Comparison of ENCODE assay signal across 20 mouse cellular contexts in the genomic region with DNA sequence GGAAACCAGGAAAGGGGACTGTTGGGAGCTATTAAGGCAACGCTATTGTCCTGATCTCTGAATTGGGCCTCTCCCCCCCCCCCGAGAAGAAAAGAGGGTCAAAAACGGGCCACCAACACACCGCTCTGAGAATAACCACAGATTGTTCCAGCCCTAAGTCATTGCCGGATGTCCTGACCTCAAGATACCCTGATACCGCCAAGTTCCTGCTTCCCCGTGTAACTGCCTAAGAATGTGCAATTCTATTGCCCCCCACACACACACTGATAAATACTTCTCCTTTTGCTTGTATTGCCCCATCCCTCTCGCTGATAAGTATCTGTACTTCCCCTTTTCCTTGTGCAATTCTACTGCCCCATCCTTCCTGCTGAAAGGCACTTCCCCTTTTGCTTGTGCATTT. TPM values are rescaled to one million over a fixed set of nuclear protein-coding genes. Genes with fewer than 3 reads are reported as not detected.
DNase-seq lines count a peak whose midpoint lies in the region; TF ChIP-seq lines count a peak whose summit lies in the region.
"Not testable (repeated sequence)": the region's sequence is repeated elsewhere in the genome, so short reads cannot be mapped to it uniquely, and the experiment has no call there.
"Had no signal": no experiment of that assay in that cellular context is flagged by ENCODE, and none has a peak within 500 bp of the region (broad histone marks: within the 10 kb centered on the region; RNA-seq: fewer than 3 reads in every experiment).

No protein-coding gene starts in this region.

- not testable (repeated sequence) for TF ChIP-seq RAD21 in MEL (IDR thresholded peaks at IDR 0.05; ENCODE audit: low read depth, low read length)

- TF ChIP-seq POLR2A in MEL (IDR thresholded peaks at IDR 0.05; ENCODE audit: control insufficient read depth in 1 of 2, insufficient read depth in 1 of 2, low read depth in 1 of 2, low read length in 2 of 2, poor library complexity in 1 of 2) = not testable (repeated sequence)

- not testable (repeated sequence) for H3K9me3 ChIP-seq in MEL (replicated peaks; ENCODE audit: insufficient read depth, low read length)

- not testable (repeated sequence) for TF ChIP-seq CTCF in MEL (IDR thresholded peaks at IDR 0.05 in 2 of 3, conservative IDR thresholded peaks at IDR 0.05 in 1 of 3; ENCODE audit: control insufficient read depth in 1 of 3, insufficient read depth in 1 of 3, low read depth in 2 of 3, low read length in 3 of 3, poor library complexity in 1 of 3, severe bottlenecking in 1 of 3)

- not testable (repeated sequence) for H3K27me3 ChIP-seq in MEL (ENCODE audit: control insufficient read depth in 1 of 2, insufficient read depth in 2 of 2, low read length in 2 of 2)

- H3K9ac ChIP-seq in MEL (ENCODE audit: control insufficient read depth, low read depth, low read length, poor library complexity, severe bottlenecking) = not testable (repeated sequence)

- TF ChIP-seq EP300 in MEL (IDR thresholded peaks at IDR 0.05; ENCODE audit: low read depth in 1 of 2, low read length in 2 of 2) = peak; percentile 51 to 78

- H3K36me3 ChIP-seq in MEL (ENCODE audit: control insufficient read depth in 1 of 2, insufficient read depth in 2 of 2, low read length in 2 of 2) = peaks cover 0 to 14% of the 10 kb centered on the region in 2 experiments; a peak in 2 of 4 replicates

- not testable (repeated sequence) for H3K4me3 ChIP-seq in MEL (ENCODE audit: control insufficient read depth in 1 of 2, insufficient read depth in 1 of 2, low read depth in 2 of 2, low read length in 2 of 2)

- DNase-seq in 416B (ENCODE audit: low read depth) (peak; percentile 33), MEL (ENCODE audit: low read depth, low spot score) (peak; percentile 71), MEL-GATA-1-ER (ENCODE audit: extremely low read depth, low read depth) (peak; percentile 57)

- H3K79me2 ChIP-seq in MEL (ENCODE audit: control insufficient read depth, insufficient read depth, low read length, poor library complexity) = not testable (repeated sequence)

- peaks cover 7 to 12% of the 10 kb centered on the region in 2 experiments for H3K4me1 ChIP-seq in MEL (ENCODE audit: control insufficient read depth in 1 of 2, insufficient read depth in 2 of 2, low read length in 2 of 2)

- H3K27ac ChIP-seq in MEL (ENCODE audit: control insufficient read depth, low read depth, low read length) = peak overlapping the region; percentile 96

TF ChIP-seq in MEL, 35 proteins besides CTCF, POLR2A, EP300 and RAD21:
- TF ChIP-seq GATA1 (IDR thresholded peaks at IDR 0.05; ENCODE audit: low read depth, low read length) = peak; percentile 42; the same call in 1 of the 2 replicates
- peak; percentile 47; the same call in 1 of the 2 replicates for TF ChIP-seq TBP (IDR thresholded peaks at IDR 0.05; ENCODE audit: low read depth, low read length)
- peak; percentile 33; the same call in 1 of the 2 replicates for TF ChIP-seq SIN3A (IDR thresholded peaks at IDR 0.05; ENCODE audit: low read length)
- TF ChIP-seq MYB (IDR thresholded peaks at IDR 0.05; ENCODE audit: low read depth, low read length) = peak; percentile 42; the same call in 1 of the 2 replicates
- TF ChIP-seq TCF12 (IDR thresholded peaks at IDR 0.05; ENCODE audit: low read depth, low read length) = peak; percentile 43
TF ChIP-seq in MEL: peak in this region for 5; not testable (repeated sequence) for 30.

RNA-seq across cellular contexts. Expression of a gene that starts 17.9 kb away (rescaled TPM):
- total RNA-seq in MEL (2012; rRNA removed) = not detected in 2 replicates
- not detected for polyA plus RNA-seq in MEL (2012; ENCODE audit: insufficient read depth in 1 of 2, insufficient read length in 2 of 2, low read depth in 1 of 2, low replicate concordance in 2 of 2, missing spikeins in 1 of 2)
- total RNA-seq: adrenal gland, adult 18-20 months; adrenal gland, adult 2 months; adrenal gland, adult 8-10 months; adrenal gland, postnatal 10 days; adrenal gland, postnatal 14 days; adrenal gland, postnatal 25 days; adrenal gland, postnatal 36 days; adrenal gland, postnatal 4 days; CH12.LX; ES-E14; G1E had no signal
- polyA plus RNA-seq: activated CD4-positive, CD25-positive, alpha-beta regulatory T cell, adult 4 months; adrenal gland, adult 2 months; brain, embryonic 14.5 days; C2C12; CD4-positive, CD25-positive, alpha-beta regulatory T cell, adult 4 months; cerebellum, adult 2 months; G1E; Patski had no signal
